Mouse (Mus musculus): ENCODE data around the gene Zfp62.
"Not testable (repeated sequence)": the region's sequence is repeated elsewhere in the genome, so short reads cannot be mapped to it uniquely, and the experiment has no call there.

The Zfp62 gene

DNA sequence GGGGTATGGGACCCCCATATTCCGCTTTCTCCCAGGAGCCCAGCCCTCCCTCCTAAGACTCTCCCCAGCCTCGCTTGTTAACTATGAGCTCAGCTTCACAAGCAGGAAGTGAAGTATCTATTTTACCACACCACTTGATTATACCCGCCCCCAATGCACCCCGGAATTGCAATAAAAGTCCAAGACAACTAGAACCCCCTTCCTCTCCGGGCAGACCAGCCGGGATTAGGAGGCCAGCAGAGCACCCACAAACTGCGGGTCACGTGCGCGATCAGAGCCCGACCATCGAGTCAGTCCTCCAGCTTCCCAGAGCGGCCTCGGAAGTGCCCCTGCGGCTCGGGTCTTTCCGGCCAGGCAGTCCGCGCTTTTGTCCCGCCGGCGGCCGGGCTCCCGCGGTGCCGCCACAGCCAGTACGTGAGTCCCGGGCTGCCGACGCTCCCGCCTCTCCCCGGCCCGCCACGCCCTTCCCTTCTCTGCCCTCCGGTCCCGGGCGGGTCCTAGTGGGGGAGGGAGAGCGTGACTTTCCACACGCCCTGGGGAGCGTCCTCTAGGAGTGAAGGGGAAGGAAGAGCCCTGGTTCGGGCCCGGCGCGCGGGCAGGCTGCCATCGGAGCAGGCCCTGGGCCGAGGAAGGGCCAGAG is at the start of gene Zfp62:
Gene Zfp62, plus strand, starts transcription at position 164 of the 640 bp plus-strand sequence.
- DNase-seq (ENCODE audit: low spot score), result peak; percentile 97

GRCm38 (mm10) chr11:49154077-49154476 is 49.0 kb upstream of the Zfp62 start, which contains the start of gene Olfr1394:
Olfr1394 (plus strand) TSS chr11:49154377.
- no peak for DNase-seq (ENCODE audit: low spot score)

GRCm38 (mm10) chr11:49156821-49157814 is 46.0 kb upstream of the Zfp62 start:
- DNase-seq (ENCODE audit: low spot score), result no peak

GRCm38 (mm10) chr11:49168839-49169611 is 34.1 kb upstream of the Zfp62 start:
- peak; percentile 45 for DNase-seq (ENCODE audit: low spot score)

DNA sequence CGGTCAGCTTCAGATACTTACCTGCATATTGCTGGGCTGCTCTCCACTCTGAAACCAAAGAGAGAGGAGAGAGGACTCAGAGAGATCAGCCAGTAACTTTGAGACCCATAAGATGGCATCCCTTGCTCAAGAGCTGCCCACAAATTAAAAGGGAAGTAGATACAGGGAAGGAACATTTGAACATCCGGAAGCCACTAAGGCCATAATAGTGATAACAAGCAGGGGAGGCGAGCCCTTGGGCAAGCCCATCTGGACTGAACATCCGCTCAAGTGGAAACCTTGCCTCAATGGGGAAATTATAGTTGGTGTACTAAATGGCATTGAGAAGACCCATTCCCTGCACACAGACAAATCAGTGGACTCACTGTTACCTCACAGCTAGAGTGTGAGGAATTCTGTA is 32.5 kb upstream of the Zfp62 start:
- no peak for DNase-seq (ENCODE audit: low spot score)

DNA sequence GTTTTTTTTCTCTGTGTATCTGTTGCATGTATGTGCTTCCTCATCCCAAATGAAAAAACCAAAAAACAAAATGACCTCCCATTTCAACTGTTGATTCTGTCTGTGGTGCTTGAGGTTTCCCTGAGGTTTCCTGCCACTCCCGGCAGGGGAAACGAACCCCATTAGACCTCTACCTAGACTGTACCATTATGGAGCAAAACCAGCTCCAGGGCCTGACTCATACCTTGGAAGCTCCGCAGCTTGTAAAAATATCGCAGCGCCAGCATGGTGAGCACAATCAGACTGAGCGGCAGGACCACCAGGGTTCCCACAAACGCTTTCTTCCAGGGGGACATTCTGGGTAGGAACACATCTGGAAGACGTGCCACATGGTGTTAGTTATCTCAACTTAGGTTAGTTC is 27.7 kb upstream of the Zfp62 start:
- DNase-seq (ENCODE audit: low spot score), result no peak

DNA sequence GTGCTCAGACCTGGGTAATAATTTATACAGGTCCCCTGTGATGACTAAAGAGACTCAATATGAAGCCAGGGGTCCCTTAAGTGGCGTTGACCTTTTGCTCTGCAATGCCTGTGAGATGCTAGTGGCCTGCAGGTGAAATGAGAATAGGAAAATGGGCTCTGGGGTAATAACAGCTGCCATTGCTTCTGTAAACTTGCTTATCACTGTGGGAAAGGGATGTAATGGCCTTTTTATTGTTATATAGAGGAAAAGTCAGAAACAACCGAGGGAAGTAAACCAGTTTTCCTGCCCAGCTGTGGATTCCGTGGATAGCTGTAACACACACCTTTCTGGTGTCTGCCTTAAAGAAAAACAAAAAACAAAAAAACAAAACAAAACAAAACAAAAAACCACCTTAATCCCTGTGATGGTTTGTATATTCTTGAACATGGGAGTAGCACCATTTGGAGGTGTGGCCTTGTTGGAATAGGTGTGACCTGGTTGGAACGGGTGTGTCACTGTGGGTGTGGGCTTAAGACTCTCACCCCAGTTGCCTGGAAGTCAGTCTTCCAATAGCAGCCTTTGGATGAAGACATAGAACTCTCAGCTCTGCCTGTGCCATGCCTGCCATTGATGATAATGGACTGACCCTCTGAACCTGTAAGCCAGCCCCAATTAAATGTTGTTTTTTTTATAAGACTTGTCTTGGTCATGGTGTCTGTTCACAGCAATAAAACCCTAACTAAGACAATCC is 26.9 kb upstream of the Zfp62 start:
- DNase-seq (ENCODE audit: low spot score), result not testable (repeated sequence)

GRCm38 (mm10) chr11:49183172-49183571 is 19.9 kb upstream of the Zfp62 start:
- no peak for DNase-seq (ENCODE audit: low spot score)

DNA sequence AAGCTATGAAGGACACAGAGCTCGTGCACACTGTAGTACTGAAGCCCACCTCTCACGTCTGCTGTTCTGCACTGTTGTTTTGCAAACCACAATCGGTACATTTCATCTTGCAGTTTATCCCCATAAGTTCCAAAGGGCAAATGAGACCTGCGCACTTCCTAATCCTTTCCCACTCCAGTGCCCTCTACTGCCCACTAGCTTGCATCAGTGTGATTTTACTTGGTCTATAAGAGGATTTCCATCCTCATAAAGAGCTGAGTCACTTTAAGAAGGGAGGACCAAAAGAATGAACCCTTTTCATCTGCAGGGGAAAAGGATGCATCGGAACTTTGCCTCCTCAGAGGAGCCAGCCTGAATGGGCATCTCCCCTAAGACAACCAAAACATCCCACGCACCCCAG is 16.6 kb upstream of the Zfp62 start:
- no peak for DNase-seq (ENCODE audit: low spot score)

- no peak for DNase-seq (ENCODE audit: low spot score)
Observed at GRCm38 (mm10) chr11:49186955-49187488, 16.1 kb upstream of the Zfp62 start, which contains the start of gene Btnl9. Btnl9 (minus strand) TSS chr11:49187159.

DNA sequence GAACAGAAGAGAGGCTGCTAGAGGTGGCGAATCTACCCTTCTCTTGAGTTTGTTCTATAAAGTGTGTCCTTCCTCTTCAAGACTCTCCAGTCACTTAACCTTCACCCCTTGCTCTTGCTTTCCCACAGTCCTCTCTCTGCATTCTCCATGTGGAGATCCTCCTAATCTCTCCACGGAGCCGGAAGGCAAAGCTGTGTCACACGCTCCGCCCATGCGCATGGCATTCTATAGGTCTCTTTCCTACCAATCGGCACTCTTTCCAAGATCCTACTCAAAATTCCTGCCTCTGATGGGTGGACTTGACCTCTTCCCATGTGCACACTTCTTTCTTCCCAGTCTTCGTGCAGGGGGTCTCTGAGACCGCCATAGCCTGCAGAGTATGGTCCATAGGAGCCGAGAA is 15.4 kb upstream of the Zfp62 start:
- DNase-seq (ENCODE audit: low spot score), result no peak

DNA sequence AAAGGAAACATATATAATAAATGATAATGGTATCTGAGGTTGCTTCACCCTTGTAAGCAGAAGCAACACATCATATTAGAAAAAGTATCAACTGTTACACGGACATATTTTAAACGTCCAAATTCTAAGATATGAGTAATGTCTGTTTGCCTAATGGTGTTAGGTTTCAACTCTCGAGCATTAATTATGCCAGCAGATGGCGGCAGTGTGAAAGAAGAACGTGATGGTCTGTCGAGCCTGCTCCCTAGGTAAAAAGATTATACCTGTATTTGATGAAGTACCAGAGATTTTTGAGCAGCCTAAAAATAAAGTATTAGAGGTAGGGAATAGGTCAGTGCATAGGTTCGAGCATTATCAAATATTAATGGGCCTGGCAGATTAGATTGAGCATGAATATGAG is 13.4 kb upstream of the Zfp62 start:
- peak; percentile 75 for DNase-seq (ENCODE audit: low spot score)

- no peak for DNase-seq (ENCODE audit: low spot score)
Observed at GRCm38 (mm10) chr11:49191083-49191482, 12.0 kb upstream of the Zfp62 start.

DNA sequence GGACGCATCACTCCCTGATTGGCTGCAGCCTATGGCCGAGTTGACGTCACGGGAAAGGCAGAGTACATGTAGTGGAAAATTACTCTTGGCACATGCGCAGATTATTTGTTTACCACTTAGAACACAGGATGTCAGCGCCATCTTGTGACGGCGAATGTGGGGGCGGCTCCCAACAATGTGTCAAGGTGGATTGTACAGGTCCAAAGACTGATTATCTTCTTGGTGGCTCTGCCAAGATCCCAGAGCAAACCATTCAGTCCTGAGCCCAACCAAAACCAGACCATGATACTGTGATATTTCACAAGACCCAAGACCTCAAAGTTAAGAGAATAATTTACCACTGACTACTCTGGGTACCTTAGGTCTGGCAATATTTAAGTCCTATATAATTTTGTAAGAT is 8.3 kb upstream of the Zfp62 start:
- DNase-seq (ENCODE audit: low spot score), result not testable (repeated sequence)

DNA sequence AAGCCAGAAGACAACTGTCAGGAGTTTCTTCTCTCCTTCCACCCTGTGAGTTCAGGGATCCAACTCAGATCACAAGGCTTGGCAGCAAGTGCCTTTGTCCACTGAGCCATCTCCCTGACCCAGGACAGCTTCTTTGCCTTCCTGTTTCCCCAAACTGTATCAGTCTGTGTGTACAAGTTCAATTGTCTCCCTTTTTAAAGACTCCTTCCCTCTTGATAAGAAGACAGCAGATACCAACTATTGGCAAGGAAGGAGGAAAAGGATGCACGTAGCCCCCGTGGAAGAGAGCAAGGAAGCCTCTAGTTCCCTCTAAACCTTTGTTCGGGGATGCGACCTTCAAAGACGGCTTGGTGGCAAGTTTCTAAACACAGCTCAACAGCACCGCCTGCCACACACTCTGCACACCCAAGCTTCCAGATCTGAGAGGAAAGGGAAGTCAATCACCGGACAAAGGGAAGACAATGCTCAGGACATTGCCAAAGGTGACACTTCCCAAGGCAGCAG is 7.2 kb upstream of the Zfp62 start:
- DNase-seq (ENCODE audit: low spot score), result no peak

DNA sequence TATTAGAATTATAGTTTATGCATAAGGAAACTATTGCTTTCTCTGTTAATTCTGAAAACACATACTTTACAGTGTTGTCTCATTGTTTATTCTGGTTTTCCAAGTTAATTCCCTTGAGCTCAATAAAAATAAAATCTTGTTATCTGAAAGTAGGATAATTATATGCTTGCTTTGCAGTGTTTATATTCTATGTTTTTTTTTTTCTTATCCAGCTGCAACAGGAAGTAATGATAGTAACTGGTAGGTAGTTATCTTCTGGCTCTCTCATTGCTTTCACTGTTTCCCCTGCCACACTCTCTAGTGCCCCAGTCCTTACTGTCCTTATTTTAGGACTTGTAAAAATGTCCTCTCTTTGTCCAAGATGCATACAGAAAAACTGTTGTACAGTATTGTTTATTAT is 2.4 kb upstream of the Zfp62 start:
- DNase-seq (ENCODE audit: low spot score), result no peak

DNA sequence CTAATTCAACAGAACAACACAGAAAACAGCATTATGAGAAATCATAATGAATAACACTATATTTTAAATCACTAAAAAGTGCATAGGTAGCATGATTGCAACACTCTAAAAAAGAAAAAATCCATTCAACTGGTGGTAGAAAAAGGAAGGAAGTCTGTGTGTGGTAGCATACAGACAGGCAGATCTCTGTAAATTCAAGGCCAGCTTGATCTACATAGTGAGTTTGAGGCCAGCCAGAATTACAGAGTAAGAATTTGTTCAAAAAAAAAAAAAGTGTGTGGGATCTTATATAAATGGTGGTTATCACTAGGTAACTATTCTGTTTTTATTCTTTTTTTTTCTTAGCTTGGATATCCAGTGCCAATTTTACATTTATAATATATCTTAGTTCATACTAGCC is 1.9 kb upstream of the Zfp62 start:
- no peak for DNase-seq (ENCODE audit: low spot score)

DNA sequence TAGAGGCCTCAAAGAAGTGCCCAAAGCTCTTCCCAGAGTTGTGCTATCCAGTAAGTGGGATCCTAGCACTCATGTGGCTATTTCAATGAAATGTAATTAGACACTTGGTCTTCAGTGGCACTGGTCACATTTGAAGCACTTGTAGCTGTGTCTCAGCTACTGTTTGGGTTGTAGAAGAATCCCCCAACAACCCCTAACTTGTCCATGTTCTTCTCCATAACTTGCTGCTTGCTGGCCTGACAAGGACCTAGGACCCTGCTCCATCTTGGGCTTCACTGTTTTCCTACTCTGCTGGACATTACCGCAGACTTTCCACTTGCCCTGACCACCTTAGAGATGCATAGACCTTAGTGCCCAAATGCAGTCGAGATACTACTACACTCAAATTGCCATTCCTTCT is 1.0 kb upstream of the Zfp62 start:
- DNase-seq (ENCODE audit: low spot score), result peak; percentile 3

- DNase-seq (ENCODE audit: low spot score), result peak; percentile 51
Observed at GRCm38 (mm10) chr11:49202523-49203061, 500 bp upstream of the Zfp62 start.

DNA sequence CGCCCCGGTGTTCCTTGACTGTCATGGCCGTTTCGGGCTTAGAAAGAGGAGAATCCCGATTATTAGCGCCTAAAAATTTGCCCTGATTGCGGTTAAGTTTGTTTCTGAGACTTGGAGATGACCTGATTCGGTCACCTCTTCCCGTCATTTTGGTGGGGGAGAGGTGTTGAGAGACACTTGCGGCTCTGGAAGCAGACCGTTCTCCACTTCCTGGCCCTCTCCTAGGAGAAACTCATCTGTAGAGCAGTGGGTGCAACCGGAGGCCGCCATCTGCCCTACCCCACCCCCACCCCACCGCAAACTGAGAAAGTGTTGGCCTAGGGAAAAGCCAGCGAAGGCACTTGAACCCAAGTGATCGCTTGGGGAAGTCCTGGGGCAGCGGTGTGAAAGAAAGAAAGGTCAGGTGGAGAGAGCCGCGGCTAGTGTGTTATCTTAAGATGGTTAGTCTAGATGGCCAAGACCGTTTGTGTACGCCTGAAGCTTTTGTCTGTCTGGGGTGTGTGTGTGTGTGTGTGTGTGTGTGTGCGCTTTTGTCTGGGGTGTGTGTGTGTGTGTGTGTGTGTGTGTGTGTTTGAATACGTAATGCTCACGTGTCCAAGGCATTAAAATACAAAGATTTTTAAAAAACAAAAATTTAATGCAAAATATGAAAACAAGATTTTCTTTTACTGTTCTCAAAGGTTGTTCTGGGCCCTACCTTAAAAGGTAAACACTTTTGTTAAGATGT is 842 bp downstream of the Zfp62 start:
- no peak for DNase-seq (ENCODE audit: low spot score)

Measured in retina, embryonic 14.5 days (tissue).